Mouse (Mus musculus) liver, embryonic 14.5 days (tissue): ENCODE results near the gene Lsm7.

ENCODE experiments used
- CTCF ChIP-seq: IDR thresholded peaks from 2 replicates; pipeline ENCODE4 v1.5.1; 2016; ENCODE audit warnings: antibody characterized with exemption, low read depth, control low read depth
- EP300 ChIP-seq: IDR thresholded peaks from 2 replicates; pipeline ENCODE4 v1.6.1; 2016; ENCODE audit warnings: antibody characterized with exemption, low read depth

GRCm38 (mm10) chr10:80843087-80843930 lies 11.7 kb downstream of the Lsm7 start:
- TF ChIP-seq CTCF, result no peak
- no peak for TF ChIP-seq EP300
